8 mouse cellular contexts compared by ENCODE assay signal in genomic region chr17:22361101-22361781, GRCm38 (mm10). TPM values are rescaled to one million over a fixed set of nuclear protein-coding genes. Genes with fewer than 3 reads are reported as not detected.
DNase-seq lines count a peak whose midpoint lies in the region; ATAC-seq and TF ChIP-seq lines count a peak whose summit lies in the region.
"Not testable (repeated sequence)": the region's sequence is repeated elsewhere in the genome, so short reads cannot be mapped to it uniquely, and the experiment has no call there.

Gene Zfp944 (minus strand): TSS chr17:22361400.
Gene Zfp758 (plus strand): TSS chr17:22361453.

- not testable (repeated sequence) for H3K27ac ChIP-seq in cortical plate, adult 2 months (ENCODE audit: insufficient read depth, low read length)
- H3K27ac ChIP-seq in hindbrain, postnatal 0 days, result peak within 1 kb of the TSS; percentile 68

- H3K27me3 ChIP-seq in hindbrain, postnatal 0 days (ENCODE audit: insufficient read depth, low read length), result not testable (repeated sequence)

- H3K36me3 ChIP-seq in hindbrain, postnatal 0 days (ENCODE audit: insufficient read depth, low read length), result not testable (repeated sequence)

- H3K4me2 ChIP-seq in hindbrain, postnatal 0 days (ENCODE audit: low read depth, low read length), result peak within 1 kb of the TSS; percentile 59

- not testable (repeated sequence) for H3K9me3 ChIP-seq in hindbrain, postnatal 0 days (ENCODE audit: low read length)

- TF ChIP-seq CTCF in cortical plate, adult 2 months (IDR thresholded peaks at IDR 0.05; ENCODE audit: extremely low read depth, insufficient read depth, low read length); hindbrain, postnatal 0 days (IDR thresholded peaks at IDR 0.05; ENCODE audit: low read depth): not testable (repeated sequence)

- WGBS in hindbrain, postnatal 0 days, result 0% methylated on average over 27 of the region's 43 CpGs

- peak; percentile 72 for DNase-seq in ZHBTc4 (ENCODE audit: low read depth, low spot score)
- DNase-seq in gastrocnemius, adult 8-10 months (ENCODE audit: low spot score in 2 of 2), result peak; percentile 13 to 21
- DNase-seq in hindbrain, postnatal 0 days (ENCODE audit: low spot score), result peak; percentile 53
- DNase-seq in left cerebral cortex, adult 18-20 months (ENCODE audit: low spot score in 2 of 2), result peak; percentile 14 to 46
- DNase-seq in lung, postnatal 4 days, result peak; percentile 62 to 66
- peak; percentile 77 for DNase-seq in retina, postnatal 1 day
- peak; percentile 18 to 57 for DNase-seq in urinary bladder, adult 18-20 months (ENCODE audit: low spot score in 2 of 2)

- not testable (repeated sequence) for H3K4me1 ChIP-seq in cortical plate, adult 2 months (ENCODE audit: control insufficient read depth, insufficient read depth, low read length); hindbrain, postnatal 0 days (ENCODE audit: insufficient read depth, low read length)

- ATAC-seq in hindbrain, postnatal 0 days, result peak; percentile 99

- H3K4me3 ChIP-seq in cortical plate, adult 2 months (ENCODE audit: insufficient read depth, low read length), result peak within 1 kb of the TSS; percentile 96
- H3K4me3 ChIP-seq in hindbrain, postnatal 0 days (ENCODE audit: low read length), result peak within 1 kb of the TSS; percentile 54

- H3K9ac ChIP-seq in hindbrain, postnatal 0 days (replicated peaks; ENCODE audit: low read length), result peak within 1 kb of the TSS; percentile 67

- not testable (repeated sequence) for TF ChIP-seq POLR2A in cortical plate, adult 2 months (IDR thresholded peaks at IDR 0.05; ENCODE audit: extremely low read depth, insufficient read depth, low read length)

RNA-seq across cellular contexts. Expression of gene Zfp944, which starts in this region (rescaled TPM):
- polyA plus RNA-seq in cortical plate, adult 2 months (2012; rRNA removed), result 7.2 and 7.9 TPM in 2 replicates
- 1 to 10 TPM; 3.4 to 5.1 (median 4.3) TPM for total RNA-seq in gastrocnemius, adult 8-10 months (2022)
- total RNA-seq in hindbrain, postnatal 0 days (2014; rRNA removed), result 4.9 and 7.1 TPM in 2 replicates
- 8.0 and 8.3 TPM in 2 replicates for polyA plus RNA-seq in hindbrain, postnatal 0 days (2015; fragmentation: Nextera tagmentation; extraction: Ambion mirVana)
- total RNA-seq in left cerebral cortex, adult 18-20 months (2021), result 1 to 10 TPM; 9.0 to 9.3 TPM

RNA-seq across cellular contexts. Expression of gene Zfp758, which starts in this region (rescaled TPM):
- polyA plus RNA-seq in cortical plate, adult 2 months (2012; rRNA removed), result 3.9 and 4.5 TPM in 2 replicates
- 10 to 100 TPM in 1 of 4 experiments, 1 to 10 TPM in 3; 7.0 to 10.0 (median 7.8) TPM for total RNA-seq in gastrocnemius, adult 8-10 months (2022)
- total RNA-seq in hindbrain, postnatal 0 days (2014; rRNA removed), result 5.8 and 6.6 TPM in 2 replicates
- 6.9 and 7.8 TPM in 2 replicates for polyA plus RNA-seq in hindbrain, postnatal 0 days (2015; fragmentation: Nextera tagmentation; extraction: Ambion mirVana)
- total RNA-seq in left cerebral cortex, adult 18-20 months (2021), result 10 to 100 TPM; 10.9 to 11.5 TPM

Comparison
In these comparisons a context has a peak if more than half of its experiments do, and no peak if none do; other contexts are left out.
1. DNase-seq: peak in every context shown above with its lines; median percentile 77 in retina, postnatal 1 day; 72 in ZHBTc4; 64 in lung, postnatal 4 days; 53 in hindbrain, postnatal 0 days; 38 in urinary bladder, adult 18-20 months; 30 in left cerebral cortex, adult 18-20 months; 17 in gastrocnemius, adult 8-10 months.